Mouse (Mus musculus) heart, adult 11 months (tissue): ENCODE results near the gene Vstm4.

Source experiments
- DNase-seq: peaks from one replicate; pipeline ENCODE4 v3.0.0; 2022

Vstm4 gene

DNA sequence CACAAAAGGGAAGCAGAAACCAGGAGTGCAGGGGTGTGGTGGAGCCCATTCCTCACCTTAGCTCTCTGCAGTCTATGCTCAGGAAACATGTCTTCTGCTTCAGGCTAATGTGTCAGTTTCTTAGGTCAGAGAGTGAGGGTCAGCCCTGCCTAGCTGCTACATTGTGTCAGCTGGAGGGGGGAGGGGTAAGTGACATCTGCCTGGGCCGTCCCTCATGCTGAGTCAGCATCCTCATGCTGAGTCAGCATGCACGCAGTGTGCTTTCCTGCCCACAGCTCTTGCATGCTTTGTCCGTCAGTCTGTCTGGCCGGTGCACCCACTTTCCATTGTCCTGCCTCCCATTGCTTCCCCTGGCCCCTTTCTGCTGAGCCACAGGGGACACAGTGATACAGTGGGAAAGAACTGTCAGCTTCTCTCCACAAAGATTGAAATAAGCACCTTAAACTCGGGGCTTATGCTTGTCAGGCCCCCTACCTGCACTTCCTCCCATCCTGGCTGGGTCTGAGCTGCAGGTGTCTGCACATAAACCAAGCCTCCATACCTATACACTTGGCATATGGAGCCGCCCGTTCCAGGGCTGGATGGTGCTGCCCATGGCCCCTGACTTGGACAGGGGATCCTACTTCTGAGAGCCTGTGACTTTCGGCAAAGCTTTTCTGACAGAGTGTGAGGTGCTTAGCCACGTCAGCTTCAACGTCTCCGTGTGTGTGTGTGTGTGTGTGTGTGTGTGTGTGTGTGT, 3.4 kb downstream of the Vstm4 start:
- DNase-seq: peak; percentile 90

DNA sequence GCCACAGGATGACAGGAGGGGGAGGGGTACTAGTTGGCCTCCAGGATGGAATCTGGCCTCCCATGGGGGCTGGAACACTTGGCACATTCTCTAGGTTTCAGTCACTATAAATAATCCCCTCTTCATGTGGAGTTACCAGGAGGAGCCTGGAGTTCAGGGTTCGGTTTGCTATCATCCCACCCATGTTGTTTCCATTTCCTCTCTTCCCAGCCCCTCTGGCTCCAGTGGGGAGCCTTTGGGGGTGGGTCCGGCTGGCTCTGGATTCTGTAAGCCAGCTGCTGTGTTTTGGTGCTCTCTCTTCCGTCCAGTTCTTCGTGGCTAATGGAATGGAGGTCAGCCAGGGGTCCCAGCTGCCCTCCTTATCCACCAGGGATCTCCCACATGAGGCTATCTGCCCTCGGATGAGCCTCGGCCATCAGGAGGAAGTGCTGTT, 4.6 kb downstream of the Vstm4 start:
- DNase-seq: peak; percentile 97

DNA sequence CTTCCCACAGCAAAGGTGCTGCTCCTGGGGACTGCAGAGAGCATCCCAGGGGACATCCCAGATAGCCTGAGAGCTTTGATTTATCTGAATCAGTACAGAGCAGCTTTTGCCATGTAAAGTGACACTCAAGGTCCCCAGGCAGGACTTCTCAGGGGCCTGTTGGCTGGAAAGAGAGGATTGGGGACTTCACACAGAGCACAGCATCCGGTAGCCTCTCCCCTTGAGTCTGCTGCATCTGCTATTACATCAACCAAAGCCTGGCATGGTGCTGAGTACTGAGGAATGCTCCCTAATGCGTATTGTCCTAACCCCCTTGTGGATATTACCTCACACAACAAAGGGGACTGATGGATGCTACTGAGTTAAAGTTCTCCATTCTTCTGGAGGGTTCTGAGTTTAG, 5.1 kb downstream of the Vstm4 start:
- no peak for DNase-seq

DNA sequence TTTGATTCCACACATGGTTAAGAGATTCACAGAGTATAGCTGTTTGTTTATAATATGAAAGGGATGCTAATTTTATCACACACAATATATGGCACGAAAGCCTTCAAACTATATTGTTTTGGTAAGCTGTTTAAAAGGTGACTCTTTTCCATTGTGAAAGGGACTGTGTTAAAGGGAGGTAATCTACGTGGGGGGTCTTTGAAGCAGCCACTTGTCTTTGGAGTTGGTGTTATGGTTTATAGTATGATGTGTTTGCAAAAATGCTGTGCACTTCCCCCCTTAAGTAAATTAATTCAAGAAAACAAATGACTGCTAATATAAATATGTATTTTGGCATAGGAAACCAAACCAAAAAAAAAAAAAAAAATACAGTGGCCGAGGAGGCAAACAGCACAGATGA, 8.8 kb downstream of the Vstm4 start:
- DNase-seq: no peak

DNA sequence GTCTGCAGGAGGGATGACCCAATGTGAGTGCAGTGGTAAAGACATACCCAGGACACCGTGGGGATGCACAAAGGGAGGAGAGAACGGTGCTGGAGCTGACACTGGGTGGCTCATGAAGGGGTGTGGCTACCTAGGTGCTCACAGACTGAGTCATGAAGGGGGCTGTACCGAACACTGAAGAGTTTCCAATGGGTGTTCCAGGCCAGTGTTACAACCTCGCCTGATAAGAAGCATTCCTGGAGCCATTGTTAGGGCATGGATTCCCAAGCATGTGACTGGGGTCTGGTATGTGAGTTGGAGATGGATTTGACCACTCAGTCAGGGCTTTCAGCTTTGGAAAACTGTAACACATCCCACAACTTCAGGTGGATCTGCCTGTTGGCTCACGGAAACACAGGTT, 15.4 kb downstream of the Vstm4 start:
- DNase-seq: peak; percentile 86

DNA sequence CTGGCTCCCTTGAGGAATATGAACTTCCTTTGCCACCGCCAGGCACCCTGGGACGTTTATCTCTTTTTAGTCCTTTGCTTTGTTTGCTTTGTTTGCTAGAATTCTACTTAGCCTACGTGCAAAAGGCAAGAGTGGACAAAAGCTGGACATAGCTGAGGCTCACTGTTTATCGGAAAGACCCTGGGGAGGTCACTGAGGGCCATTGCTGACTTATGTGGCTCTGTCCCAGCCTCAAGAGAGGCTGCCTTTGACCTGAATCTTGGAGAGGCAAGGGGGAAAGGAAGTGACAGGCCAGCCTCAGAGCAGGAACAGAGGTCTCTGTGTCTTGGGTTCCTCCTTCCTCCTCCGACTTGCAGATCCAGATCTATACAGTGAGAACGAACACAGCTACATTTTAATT, 21.0 kb downstream of the Vstm4 start:
- peak; percentile 95 for DNase-seq

DNA sequence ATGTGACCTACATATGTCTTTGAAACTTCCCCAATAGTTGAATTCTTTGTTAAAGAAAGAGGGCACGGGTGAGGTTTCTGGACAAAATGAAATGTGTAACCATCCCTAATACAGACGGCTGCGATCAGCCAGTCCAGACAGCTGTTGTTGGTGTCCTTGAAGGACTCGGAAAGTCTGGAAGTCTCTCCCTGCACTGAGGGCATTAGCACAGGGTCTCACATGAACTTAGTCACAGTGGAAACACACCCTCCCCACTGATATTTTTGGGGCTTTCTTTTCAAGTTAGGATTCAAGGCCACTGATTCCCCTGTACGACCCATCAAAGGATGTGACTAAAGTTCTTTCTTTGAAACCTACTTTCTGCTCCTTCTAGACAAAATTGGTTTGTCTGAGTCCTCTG, 23.8 kb downstream of the Vstm4 start:
- DNase-seq: peak; percentile 55

DNA sequence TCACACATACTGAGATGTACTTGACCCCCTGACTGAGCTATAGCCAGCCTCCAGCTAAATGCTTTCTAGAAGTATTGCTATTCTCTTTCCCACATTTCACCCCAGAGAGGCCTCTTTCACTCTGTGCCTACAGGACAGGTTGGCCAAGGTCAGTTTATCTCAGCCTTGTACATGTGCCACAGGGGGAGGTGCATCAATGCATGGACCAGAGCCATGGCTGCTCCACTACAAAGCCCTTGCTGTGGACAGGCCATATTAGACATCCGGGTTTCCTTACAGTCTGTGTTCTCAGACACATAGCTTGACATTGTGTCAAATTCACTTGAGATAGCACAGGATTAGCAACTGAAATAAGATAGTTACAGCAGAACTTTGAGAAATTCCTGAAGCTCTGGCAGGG, 25.1 kb downstream of the Vstm4 start:
- peak; percentile 94 for DNase-seq

DNA sequence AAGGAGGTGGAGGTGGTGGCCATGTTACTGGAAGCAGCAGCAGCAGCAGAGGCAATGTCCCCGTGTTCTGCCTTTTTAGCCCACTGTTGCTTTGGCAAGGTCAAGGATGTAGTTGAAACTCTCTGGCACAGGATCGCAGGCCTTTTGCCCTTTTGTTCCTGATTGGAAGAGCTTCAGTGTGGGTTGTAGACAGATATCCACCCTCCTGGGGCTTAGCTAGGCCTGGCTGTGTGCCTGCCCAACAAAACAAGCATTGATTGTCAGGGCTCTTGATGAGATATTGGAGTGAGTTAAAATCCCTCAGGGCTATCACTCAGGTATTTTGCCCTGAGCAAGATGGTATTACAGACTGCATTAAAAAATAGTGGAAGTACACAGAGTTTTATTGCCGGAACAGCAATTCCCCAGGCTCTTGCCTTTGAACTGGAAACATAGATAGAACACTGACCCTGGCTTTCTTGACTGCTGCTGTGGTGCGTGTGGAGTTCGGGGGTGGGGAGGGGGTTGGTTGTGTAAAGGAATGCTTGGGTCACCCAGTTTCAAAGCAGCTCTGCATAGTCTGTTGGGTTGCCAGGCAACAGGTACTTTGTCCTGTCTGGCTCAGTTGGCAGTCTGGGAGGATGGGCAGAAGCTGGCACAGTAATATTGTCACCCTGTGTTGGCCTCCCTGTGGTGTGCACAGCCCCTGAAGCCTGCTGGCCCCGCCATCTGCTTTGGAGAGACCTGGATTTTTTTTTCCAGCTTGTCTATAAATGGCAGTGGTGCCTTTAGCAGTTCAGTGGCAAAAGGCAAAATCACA, 32.5 kb downstream of the Vstm4 start:
- DNase-seq: peak; percentile 97

DNA sequence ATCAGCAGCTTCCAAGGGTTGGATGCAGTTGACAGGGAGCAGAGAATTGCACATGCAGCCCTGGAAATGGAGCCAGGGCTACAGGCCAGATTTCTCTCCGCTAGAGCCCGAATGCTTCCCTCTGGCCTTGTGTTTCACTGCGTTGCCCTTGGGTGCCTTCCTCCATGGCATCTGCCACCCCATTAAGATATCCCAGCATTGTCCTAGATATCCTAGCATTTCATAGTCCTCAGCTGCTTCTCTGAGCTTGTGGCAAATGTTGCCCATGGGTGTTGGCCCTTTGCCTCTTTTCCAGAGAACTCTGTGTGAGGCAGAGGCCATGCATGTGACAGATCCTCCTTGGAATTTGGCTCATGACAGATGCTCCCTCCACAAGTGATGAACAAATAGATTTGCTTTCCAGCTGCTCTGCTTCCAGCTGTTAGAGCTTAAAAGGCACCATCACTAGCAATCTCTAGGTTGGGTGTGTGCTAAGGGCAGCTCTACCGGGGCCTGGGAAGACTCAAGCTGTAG, 37.8 kb downstream of the Vstm4 start:
- DNase-seq: peak; percentile 97

DNA sequence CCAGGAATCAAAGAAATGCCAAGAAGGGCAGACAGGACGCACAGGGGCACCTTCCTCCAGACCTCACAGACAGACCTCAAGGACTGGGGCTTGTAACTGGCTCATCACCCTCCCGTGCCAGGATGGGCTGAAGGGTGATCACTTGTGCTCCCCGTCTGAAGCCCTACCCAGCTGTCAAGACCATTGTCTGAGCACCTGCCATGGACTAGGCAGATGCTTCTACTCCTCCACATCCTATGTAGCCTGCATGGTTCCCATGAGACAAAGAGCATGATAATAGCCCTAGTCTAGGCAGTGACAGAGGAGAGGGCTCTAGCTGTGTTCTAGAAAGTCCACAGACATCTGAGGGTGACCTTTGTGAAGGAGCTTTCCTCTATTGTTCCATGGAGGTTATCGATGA, 38.3 kb downstream of the Vstm4 start:
- no peak for DNase-seq

DNA sequence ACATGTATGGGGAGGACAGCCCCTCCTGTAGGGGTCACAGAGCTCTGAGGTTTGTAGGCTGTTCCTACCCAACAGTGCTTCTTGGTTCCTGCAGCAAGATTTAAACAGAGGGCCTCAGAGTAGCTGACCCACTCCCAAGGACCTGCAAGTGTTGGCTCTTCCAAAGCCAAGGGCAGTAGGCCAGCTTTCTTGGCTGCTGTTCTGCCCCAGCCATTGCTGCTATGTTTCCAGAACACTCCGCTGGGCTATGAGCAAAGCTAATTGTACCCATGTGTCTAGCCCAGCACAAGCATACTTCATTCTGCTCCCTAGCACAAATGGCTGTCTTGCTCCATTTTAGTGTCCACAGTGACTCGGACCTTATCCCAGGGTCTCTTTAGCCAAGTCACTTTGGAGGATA, 40.3 kb downstream of the Vstm4 start:
- DNase-seq: peak; percentile 97

DNA sequence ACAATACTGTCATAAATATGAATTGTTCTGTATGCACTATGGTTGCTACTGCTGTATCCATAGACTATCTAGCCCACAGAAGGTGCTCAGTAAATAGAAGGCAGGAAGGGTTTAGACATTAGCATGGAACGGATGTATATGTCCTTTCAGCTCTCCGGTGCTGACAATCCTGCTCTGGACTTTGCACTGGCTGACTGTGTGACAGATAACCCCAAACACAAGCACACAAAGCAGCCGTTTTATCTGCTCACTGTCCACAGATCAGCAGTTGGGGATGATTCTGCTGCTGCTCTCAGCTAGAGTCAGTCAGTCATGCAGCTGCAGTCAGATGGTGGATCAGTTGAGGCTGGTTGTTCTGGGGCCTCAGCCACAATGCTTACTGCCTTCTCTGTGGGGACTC, 46.6 kb downstream of the Vstm4 start:
- DNase-seq: no peak

DNA sequence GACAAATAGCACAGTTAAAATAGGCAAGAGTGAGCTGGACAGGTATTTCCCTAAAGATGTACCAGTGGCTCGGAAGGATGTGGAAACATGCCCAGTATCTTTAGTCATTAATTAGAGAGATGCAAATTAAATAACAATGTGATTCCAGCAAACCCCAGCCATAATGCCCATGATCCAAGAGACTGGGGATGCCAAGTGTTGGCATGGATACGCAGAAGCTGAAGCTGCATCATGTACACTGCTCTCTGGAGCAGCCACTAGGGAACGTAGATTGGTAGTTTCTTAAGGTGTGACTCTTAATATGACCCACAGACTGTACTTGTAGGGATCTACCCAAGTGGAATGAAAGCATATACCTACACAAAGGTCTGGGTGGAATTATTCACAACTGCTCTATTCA, 50.0 kb downstream of the Vstm4 start:
- DNase-seq: no peak

DNA sequence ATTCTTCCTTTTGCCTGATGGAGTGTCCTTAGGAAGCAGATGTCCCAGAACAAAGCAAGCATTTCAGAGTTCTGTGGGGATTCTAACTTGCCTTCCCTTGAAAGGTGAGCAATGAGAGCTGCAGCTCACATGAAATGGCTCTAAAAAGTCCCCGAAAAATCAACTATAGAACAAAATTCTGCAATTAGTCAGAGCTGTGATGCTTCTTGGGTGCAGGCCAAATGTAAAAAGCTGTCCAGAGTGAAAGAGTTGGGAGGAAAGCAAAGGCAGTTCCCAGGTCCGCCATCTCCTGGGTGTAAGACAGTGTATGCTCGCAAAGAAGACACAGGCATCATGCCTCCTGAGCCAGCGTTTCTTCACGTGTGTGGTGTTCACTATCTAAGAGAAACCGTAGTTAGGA, 52.6 kb downstream of the Vstm4 start:
- DNase-seq: no peak

DNA sequence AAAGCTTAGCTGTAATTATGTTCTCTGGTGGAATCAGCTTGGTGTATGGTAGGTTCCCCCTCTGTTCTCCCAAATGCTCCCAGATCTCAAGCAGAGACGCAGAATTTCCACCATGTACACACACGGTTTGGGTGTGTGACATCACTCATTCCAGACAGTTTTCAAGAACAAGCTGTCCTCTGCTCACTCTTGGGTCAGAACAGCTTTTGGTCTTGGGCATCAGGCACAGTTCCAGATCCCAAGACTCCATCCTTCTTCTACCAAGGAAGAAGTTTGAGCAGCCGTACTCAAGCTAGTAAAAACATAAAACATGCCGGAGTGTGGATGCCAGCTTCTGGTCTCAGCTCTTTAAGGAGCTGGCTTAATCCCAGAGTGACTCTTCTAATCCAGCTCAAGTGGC, 54.6 kb downstream of the Vstm4 start:
- DNase-seq: no peak

DNA sequence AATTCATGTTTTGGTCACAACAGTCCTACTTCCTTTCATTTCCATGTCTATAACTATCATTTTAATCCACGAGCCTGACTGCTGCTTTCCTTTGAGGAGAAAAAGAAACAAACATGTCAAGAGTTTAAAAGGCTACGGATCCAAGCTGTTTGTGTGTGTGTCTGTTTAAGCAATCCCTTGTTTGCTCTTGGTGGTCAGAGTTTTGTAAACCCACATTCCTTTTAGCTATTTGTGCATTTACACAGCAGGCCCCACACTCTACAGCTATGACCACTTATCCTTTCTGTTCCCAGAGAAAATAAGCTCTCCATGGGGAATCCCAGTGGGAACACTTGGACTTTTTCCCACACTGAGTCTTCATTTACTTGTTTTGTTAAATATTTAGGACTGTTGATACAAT, 58.8 kb downstream of the Vstm4 start:
- peak; percentile 75 for DNase-seq

DNA sequence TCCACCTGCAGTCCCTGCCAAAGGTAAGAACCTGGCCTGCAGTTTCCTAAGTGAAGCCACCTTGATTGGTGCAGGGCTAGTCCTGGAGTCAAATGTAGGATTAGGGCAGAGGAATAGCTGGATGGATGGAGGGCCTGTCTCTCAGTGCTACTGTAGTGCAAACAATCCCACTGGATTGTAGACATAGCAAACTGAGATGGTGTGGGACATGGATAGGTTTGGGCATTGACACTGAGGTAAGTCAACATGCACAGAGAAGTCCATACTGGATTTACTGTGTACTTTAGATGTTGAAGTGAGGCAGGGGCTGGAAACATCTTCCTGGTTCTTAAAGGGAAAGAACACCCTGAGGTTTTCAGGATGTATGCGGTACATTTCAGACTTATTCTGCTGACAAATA, 61.4 kb downstream of the Vstm4 start:
- DNase-seq: no peak

DNA sequence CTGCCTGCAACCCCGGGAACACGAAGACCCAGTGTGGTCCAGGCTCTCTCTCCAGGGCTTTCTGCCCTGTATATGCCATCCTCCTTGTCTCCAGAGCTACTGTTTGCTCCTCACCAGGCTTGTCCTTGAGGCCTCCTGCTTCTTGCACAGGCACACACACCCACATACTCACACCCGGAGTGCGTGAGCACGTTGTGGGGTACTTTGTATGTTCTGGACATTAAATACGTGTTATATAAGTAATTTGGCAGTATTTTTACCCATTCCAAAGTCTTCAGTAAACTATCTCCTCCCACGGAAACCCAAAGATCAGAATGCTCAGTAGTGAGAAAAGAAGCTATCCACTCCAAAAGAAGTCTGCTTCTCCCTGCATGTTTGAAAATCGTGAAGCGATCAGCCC, 67.3 kb downstream of the Vstm4 start:
- DNase-seq: no peak

DNA sequence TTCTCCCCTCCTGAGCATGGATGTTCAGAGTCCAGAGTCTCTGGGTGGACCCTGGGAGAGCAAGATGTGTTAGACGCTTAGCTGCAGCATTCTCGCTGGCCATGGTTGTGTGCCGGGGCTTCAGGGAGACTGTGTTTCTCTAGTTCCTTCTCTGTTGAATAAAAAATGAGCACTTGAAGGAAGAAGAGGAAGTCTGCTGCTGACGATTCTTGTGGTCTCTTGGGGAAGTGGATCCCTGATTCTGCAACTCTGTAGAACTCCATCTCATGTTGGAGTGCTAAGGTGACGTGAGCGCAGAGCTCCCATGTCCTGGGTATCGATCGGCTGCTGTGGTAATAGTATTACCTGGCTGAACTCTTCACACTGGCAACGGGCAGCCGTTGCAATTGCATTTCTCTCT, 75.2 kb downstream of the Vstm4 start:
- DNase-seq: peak; percentile 91

DNA sequence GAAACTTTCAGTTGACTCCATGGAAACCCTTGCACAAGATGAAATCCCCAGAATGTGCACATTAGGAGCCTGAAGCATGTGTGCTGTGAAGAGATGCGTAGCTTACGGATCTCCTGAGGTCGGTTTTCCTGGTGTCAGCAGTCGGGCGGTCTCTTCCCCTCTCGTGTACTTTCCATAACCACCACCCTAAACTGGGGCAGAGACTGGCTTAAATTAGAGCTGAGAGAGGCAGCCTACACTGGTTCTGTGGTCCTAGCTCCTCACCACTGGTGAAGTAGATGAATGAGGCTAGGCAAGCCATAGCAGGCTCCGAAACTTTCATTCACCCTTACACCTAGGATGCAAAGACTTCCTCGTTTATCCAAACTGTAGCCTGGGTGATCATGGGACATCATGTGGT, 75.7 kb downstream of the Vstm4 start:
- DNase-seq: peak; percentile 93

DNA sequence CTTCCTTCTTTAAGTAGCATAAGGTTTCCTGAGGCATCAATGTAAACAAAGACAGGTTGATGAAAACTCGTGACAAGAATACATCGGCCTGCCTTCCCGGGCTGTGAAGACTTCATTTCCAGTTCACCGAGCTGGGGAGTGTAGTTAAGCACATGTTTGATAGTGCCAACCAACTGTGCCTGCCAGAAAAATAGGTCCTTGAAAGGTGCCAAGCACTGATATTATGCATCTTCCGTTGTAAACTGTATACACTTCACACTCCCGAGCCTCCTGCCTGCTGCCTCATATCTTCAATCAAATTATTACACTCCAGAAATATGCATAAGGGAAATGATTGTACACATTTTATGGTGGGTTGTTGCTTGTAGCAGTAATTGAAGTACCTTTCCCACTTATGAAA, 77.5 kb downstream of the Vstm4 start:
- no peak for DNase-seq

DNA sequence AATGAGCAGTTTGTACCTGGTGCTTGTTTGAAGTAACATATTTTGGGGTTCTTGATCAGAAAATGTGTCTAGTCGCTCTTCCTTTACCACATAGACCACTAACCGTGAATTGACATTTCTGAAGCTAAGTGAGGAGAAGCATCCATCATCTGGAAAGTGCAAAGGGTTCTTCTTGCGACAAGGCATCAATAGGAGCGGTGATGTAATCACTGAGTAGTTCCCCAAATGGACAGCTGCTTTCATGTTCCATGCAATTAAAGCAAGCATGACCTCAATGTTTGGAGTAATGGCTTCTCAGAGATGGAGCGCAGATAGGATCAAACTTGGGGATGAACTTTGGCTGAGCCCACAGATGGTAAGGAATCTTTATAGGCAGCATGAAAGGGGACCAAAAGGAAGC, 82.7 kb downstream of the Vstm4 start:
- DNase-seq: no peak

DNA sequence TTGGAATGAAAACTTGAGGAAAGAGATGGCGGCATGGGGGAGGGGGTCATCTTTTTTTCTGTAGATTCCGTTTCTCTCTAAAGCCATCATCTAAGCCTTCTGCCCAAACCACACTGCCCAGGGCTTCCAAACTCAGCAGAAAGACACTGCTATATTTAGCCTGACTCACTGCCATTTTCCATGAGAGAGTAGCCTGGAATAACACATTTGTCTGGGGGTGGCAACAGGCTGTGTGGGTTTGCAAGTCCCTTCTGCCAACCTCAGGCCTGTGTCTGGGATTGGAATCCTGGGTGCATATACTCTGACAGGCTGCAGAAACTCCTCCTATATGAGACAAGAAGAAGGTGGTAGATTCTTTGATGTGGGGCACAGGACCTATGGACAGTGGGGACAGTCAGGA, 91.0 kb downstream of the Vstm4 start:
- peak; percentile 91 for DNase-seq
